Mouse (Mus musculus): ENCODE results near the gene Fbxl21.

Fbxl21 gene

DNA sequence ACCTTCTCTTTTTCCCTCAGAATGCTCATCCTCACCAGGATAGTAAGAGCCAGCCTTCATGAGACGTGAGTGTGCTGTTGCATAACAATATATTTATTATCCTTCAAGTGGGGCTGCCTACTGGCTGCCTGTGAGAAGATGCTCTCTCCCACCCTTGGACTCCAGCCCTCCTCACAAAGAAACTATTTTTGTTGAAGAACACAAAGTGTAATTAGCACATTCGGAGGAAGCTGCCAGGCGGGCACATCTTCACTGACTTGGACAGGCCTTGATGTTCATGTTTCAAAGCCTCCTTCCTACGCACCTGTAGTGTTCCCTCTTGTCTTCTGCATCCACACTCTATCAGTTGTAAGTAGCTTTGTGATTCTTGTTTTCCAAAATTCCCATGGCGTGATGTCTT lies 58.2 kb downstream of the Fbxl21 start:
- in situ Hi-C loops (cut with MboI, MseI): no loop called here

DNA sequence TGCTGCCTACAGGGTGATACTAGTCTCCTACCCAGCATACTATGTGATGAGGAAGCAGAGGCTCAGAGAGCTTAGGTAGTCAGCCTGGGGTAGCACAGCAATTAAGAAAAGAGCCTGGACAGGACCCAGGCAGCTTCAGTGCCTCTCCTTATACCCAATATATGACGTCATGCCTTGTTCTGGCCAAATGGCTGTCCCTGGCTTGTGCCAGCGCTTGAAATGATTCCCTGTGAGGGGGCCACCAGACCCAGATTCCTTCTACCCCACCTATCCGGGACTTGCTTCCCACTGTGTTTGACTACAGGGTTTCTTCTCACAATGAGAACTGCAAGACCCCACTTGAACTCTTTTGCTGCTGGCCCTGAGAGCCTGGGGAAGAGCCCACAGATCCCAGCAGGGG lies 59.2 kb downstream of the Fbxl21 start:
- in situ Hi-C loops (cut with MboI, MseI): no loop called here

DNA sequence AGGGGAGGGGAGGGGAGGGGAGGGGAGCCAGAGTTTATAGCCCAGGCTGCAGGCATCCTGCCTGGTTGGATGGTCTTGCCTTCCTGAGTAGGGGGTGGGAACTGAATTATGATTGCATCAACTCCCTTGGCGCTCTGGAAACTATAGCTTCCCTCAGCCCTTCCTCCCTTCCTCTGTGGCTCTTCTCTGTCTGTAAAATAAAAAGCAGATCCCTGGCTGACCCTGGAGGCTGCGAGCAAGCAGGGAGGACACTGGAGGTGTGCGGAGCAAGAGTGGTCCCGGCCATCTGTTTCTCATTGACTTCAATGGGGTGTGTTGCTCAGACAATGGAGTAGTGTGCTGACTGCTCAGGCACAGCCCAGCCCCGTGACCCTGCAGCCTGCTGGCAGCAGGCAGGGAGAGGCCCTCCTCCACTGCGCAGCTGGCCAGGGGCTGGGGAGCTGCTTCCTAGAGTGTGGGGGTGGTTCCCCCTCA lies 59.7 kb downstream of the Fbxl21 start:
- in situ Hi-C loops (cut with MboI, MseI): no loop called here

DNA sequence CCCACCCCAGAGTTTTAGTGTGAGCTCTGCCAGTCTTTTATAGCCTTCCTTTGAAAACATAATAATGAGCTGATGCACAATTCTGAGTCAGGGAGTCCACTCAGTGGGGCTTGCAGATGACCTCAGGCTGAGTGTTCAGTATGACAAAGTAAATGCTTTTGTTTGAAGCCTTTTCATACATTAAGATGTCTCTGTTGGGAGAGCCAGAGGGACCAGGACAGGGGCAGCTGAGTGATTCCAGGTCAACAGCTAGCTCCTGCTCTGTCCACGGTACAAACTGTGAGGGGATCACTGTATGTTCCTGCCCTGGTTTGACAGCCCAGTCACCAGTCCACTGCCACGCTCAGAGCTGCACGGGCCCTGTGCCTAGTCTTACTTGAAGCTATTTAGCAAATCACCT lies 60.4 kb downstream of the Fbxl21 start:
- in situ Hi-C loops (cut with MboI, MseI): no loop called here

DNA sequence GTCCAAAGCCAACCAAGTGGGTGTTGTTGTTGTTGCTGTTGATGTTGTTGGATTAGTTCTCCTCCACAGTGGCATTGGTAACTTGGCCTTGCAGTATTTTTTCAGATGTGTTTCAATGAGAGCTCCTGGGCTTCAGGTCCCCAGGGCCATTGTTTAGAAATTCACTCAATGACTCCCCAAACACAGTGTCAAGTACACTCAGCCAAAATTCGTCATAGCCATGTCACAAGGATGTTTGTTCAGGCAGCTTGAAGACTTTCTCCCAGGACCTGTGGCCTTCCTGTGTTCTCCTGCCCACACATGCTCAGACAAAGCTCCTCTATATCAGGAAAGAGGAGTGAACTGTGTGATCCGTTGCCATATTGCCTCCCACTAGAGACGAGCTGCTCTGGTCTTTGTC lies 63.8 kb downstream of the Fbxl21 start:
- in situ Hi-C loops (cut with MboI, MseI): no loop called here
